Mouse (Mus musculus): Measurements from ENCODE around the gene Polr2a. TPM values are rescaled to one million over a fixed set of nuclear protein-coding genes. Genes with fewer than 3 reads are reported as not detected.

Gene Polr2a
- polyA plus RNA-seq, 1 experiment from 2014 or later = 65.0 TPM

GRCm38 (mm10) chr11:69689891-69690290, 68.5 kb downstream of the Polr2a start:
- Histone ChIP-seq H3K4me2 (ENCODE audit: low read depth) (no peak overlapping the region), H3K4me1 (ENCODE audit: control insufficient read depth, insufficient read depth, low read length) (no peaks in the 10 kb centered on the region), H3K4me3 (ENCODE audit: low read depth, low read length) (no peak overlapping the region), H3K9me3 (ENCODE audit: control insufficient read depth, low read length) (no peaks in the 10 kb centered on the region), H3K36me3 (ENCODE audit: control insufficient read depth, insufficient read depth, low read length) (no peaks in the 10 kb centered on the region), H3K27me3 (ENCODE audit: control insufficient read depth, insufficient read depth, low read length) (0 out of 2 replicates have a peak, but pooled peaks cover 1% of the 10 kb centered on the region), H3K9ac (ENCODE audit: low read length) (no peak overlapping the region), H3K27ac (ENCODE audit: low read depth, low read length) (no peak overlapping the region)
- DNase-seq (ENCODE audit: low spot score) (no peak), ATAC-seq (ENCODE audit: insufficient read depth, low FRiP score, low TSS enrichment) (no peak)
- WGBS = 100% methylated on average over 1 of the region's 1 CpGs

GRCm38 (mm10) chr11:69687061-69687460, 71.4 kb downstream of the Polr2a start:
- Histone ChIP-seq H3K27me3 (ENCODE audit: control insufficient read depth, insufficient read depth, low read length) (no peaks in the 10 kb centered on the region), H3K4me3 (ENCODE audit: low read depth, low read length) (no peak overlapping the region), H3K9ac (ENCODE audit: low read length) (no peak overlapping the region), H3K9me3 (ENCODE audit: control insufficient read depth, low read length) (no peaks in the 10 kb centered on the region), H3K27ac (ENCODE audit: low read depth, low read length) (no peak overlapping the region), H3K4me2 (ENCODE audit: low read depth) (no peak overlapping the region), H3K4me1 (ENCODE audit: control insufficient read depth, insufficient read depth, low read length) (0 out of 2 replicates have a peak, but pooled peaks cover 2% of the 10 kb centered on the region), H3K36me3 (ENCODE audit: control insufficient read depth, insufficient read depth, low read length) (no peaks in the 10 kb centered on the region)
- DNase-seq (ENCODE audit: low spot score) (no peak), ATAC-seq (ENCODE audit: insufficient read depth, low FRiP score, low TSS enrichment) (no peak)
- 72% methylated on average over 5 of the region's 5 CpGs for WGBS

DNA sequence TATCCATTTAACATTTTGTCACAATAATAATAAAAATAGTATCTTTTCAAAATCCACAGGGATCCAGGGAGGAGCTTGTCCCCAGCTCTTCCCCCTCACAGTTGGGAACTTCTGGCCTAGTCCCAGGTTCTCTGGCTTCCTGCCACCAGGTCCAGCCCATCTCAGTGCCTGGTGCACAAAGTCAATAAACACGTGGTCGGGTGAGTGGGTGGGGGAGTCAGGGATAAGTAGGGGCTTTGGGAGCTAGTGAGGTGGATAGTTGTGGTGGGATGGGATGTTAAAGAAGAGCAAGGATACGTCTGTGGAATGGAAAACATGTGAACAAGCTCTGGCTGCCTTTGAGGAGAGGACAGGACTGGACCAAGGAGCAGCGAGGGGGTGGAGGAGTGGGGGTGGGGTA, 72.1 kb downstream of the Polr2a start:
- DNase-seq (ENCODE audit: low spot score) (no peak), ATAC-seq (ENCODE audit: insufficient read depth, low FRiP score, low TSS enrichment) (no peak)
- Histone ChIP-seq H3K27me3 (ENCODE audit: control insufficient read depth, insufficient read depth, low read length) (no peaks in the 10 kb centered on the region), H3K4me3 (ENCODE audit: low read depth, low read length) (no peak overlapping the region), H3K4me1 (ENCODE audit: control insufficient read depth, insufficient read depth, low read length) (0 out of 2 replicates have a peak, but pooled peaks cover 2% of the 10 kb centered on the region), H3K36me3 (ENCODE audit: control insufficient read depth, insufficient read depth, low read length) (no peaks in the 10 kb centered on the region), H3K9ac (ENCODE audit: low read length) (no peak overlapping the region), H3K9me3 (ENCODE audit: control insufficient read depth, low read length) (no peaks in the 10 kb centered on the region), H3K27ac (ENCODE audit: low read depth, low read length) (no peak overlapping the region), H3K4me2 (ENCODE audit: low read depth) (no peak overlapping the region)
- WGBS = 23% methylated on average over 4 of the region's 4 CpGs

DNA sequence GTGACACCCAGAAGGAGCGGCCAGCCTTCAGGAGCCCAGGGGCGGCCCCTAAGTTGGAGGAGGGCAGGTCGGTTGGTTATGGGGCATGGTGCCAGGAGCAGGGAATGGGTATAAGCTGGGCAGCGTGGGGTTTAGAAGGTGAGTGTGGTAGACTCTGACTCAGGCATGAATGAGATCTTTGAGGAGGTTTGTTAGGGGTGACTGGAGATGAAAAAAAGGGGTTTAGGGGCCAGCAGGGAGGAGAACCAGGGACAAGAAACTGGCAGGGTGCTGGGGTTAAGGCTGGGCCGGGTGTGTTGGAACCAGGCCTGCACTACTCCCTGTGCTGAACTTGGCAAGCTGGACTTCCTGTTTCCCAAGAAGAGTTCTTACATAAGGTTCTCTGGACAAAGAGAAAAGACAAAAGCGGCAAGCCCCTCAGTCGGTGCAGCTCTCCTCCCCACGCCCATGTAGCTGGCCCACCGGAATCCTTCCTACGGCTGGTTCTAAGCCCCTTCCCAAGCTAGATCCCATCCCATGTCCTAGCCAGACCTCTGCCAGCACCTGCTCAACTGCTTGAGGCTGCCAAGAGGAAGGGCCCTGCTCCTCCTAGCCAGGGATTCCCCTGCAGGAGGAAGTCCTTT, 72.8 kb downstream of the Polr2a start, which contains the start of gene Tnfsf13:
Tnfsf13 (minus strand) TSS at position 259 of the 623 bp plus-strand sequence.
- Histone ChIP-seq H3K27ac (ENCODE audit: low read depth, low read length) (no peak within 1 kb of the TSS), H3K4me1 (ENCODE audit: control insufficient read depth, insufficient read depth, low read length) (peaks cover 7% of the 10 kb centered on the region), H3K36me3 (ENCODE audit: control insufficient read depth, insufficient read depth, low read length) (no peaks in the 10 kb centered on the region), H3K4me2 (ENCODE audit: low read depth) (no peak within 1 kb of the TSS), H3K9me3 (ENCODE audit: control insufficient read depth, low read length) (no peaks in the 10 kb centered on the region), H3K9ac (ENCODE audit: low read length) (no peak within 1 kb of the TSS), H3K27me3 (ENCODE audit: control insufficient read depth, insufficient read depth, low read length) (no peaks in the 10 kb centered on the region), H3K4me3 (ENCODE audit: low read depth, low read length) (no peak within 1 kb of the TSS)
- ATAC-seq (ENCODE audit: insufficient read depth, low FRiP score, low TSS enrichment) (no peak), DNase-seq (ENCODE audit: low spot score) (no peak)
- WGBS = 86% methylated on average over 10 of the region's 10 CpGs

DNA sequence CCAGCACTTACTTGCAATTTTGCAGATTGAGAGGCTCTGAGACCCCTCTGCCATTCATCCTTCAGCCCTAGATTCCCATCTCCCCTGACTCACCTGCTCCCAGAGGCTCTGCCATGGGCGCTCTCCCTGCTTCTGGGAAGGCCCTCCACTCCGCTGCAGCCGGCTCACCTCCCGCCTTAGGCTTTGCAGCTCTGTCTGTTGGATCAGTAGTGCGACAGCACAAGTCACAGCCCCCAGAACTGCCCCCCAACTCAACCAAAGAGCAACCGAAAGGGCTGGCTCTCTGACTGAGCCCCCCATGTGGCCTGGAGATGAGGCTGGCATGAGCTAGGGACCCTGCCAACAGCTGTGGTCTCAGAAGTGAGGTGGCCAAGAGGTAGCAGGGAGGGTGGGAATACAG, 73.5 kb downstream of the Polr2a start:
- no peak overlapping the region for H3K27ac ChIP-seq (ENCODE audit: low read depth, low read length)

GRCm38 (mm10) chr11:69684128-69684745, 74.2 kb downstream of the Polr2a start:
- Histone ChIP-seq H3K4me3 (ENCODE audit: low read depth, low read length) (no peak overlapping the region), H3K36me3 (ENCODE audit: control insufficient read depth, insufficient read depth, low read length) (no peaks in the 10 kb centered on the region), H3K9me3 (ENCODE audit: control insufficient read depth, low read length) (no peaks in the 10 kb centered on the region), H3K9ac (ENCODE audit: low read length) (no peak overlapping the region), H3K4me1 (ENCODE audit: control insufficient read depth, insufficient read depth, low read length) (peaks cover 10% of the 10 kb centered on the region), H3K27ac (ENCODE audit: low read depth, low read length) (no peak overlapping the region), H3K27me3 (ENCODE audit: control insufficient read depth, insufficient read depth, low read length) (no peaks in the 10 kb centered on the region), H3K4me2 (ENCODE audit: low read depth) (no peak overlapping the region)
- WGBS = 83% methylated on average over 12 of the region's 12 CpGs
- no peak for ATAC-seq (ENCODE audit: insufficient read depth, low FRiP score, low TSS enrichment)
- no peak for DNase-seq (ENCODE audit: low spot score)

More for the DNA sequence above, 73.5 kb downstream of the Polr2a start:
- no peak overlapping the region for H3K4me2 ChIP-seq (ENCODE audit: low read depth)
- DNase-seq (ENCODE audit: low spot score) (no peak), ATAC-seq (ENCODE audit: insufficient read depth, low FRiP score, low TSS enrichment) (no peak)
- H3K27me3 ChIP-seq (ENCODE audit: control insufficient read depth, insufficient read depth, low read length) = no peaks in the 10 kb centered on the region
- H3K9me3 ChIP-seq (ENCODE audit: control insufficient read depth, low read length) = no peaks in the 10 kb centered on the region
- no peaks in the 10 kb centered on the region for H3K36me3 ChIP-seq (ENCODE audit: control insufficient read depth, insufficient read depth, low read length)
- no peak overlapping the region for H3K4me3 ChIP-seq (ENCODE audit: low read depth, low read length)
- H3K9ac ChIP-seq (ENCODE audit: low read length) = no peak overlapping the region
- 77% methylated on average over 6 of the region's 6 CpGs for WGBS
- peaks cover 10% of the 10 kb centered on the region for H3K4me1 ChIP-seq (ENCODE audit: control insufficient read depth, insufficient read depth, low read length)

Other genes starting within 250 kb of the Polr2a start
- 0.92 and 1.2 TPM in 2 replicates for gene Dnah2, start 209.5 kb downstream of the Polr2a start, polyA plus RNA-seq (2014; fragmentation: Nextera tagmentation; extraction: Ambion mirVana)
- 9.6 and 9.7 TPM in 2 replicates for gene Efnb3, start 198.4 kb downstream of the Polr2a start, polyA plus RNA-seq (2014; fragmentation: Nextera tagmentation; extraction: Ambion mirVana)
- 34.5 and 34.6 TPM in 2 replicates for gene Wrap53, start 178.4 kb downstream of the Polr2a start, polyA plus RNA-seq (2014; fragmentation: Nextera tagmentation; extraction: Ambion mirVana)
- gene Trp53, start 178.3 kb downstream of the Polr2a start, polyA plus RNA-seq (2014; fragmentation: Nextera tagmentation; extraction: Ambion mirVana) = 169 and 175 TPM in 2 replicates
- 7.2 and 7.7 TPM in 2 replicates for gene Atp1b2, start 152.7 kb downstream of the Polr2a start, polyA plus RNA-seq (2014; fragmentation: Nextera tagmentation; extraction: Ambion mirVana)
- gene Shbg, start 140.7 kb downstream of the Polr2a start, polyA plus RNA-seq (2014; fragmentation: Nextera tagmentation; extraction: Ambion mirVana) = not detected in 2 replicates
- gene Sat2, start 136.6 kb downstream of the Polr2a start, polyA plus RNA-seq (2014; fragmentation: Nextera tagmentation; extraction: Ambion mirVana) = 14.9 and 19.0 TPM in 2 replicates
- gene Fxr2, start 125.6 kb downstream of the Polr2a start, polyA plus RNA-seq (2014; fragmentation: Nextera tagmentation; extraction: Ambion mirVana) = 36.4 and 40.3 TPM in 2 replicates
- gene Sox15, start 103.3 kb downstream of the Polr2a start, polyA plus RNA-seq (2014; fragmentation: Nextera tagmentation; extraction: Ambion mirVana) = not detected in 2 replicates
- gene Mpdu1, start 96.0 kb downstream of the Polr2a start, polyA plus RNA-seq (2014; fragmentation: Nextera tagmentation; extraction: Ambion mirVana) = 26.8 and 30.0 TPM in 2 replicates
- 5.5 and 6.7 TPM in 2 replicates for gene Cd68, start 92.5 kb downstream of the Polr2a start, polyA plus RNA-seq (2014; fragmentation: Nextera tagmentation; extraction: Ambion mirVana)
- 781 and 824 TPM in 2 replicates for gene Eif4a1, start 86.2 kb downstream of the Polr2a start, polyA plus RNA-seq (2014; fragmentation: Nextera tagmentation; extraction: Ambion mirVana)
- gene Senp3, start 76.6 kb downstream of the Polr2a start, polyA plus RNA-seq (2014; fragmentation: Nextera tagmentation; extraction: Ambion mirVana) = 88.6 and 93.8 TPM in 2 replicates
- gene Tnfsf13, start 72.9 kb downstream of the Polr2a start, polyA plus RNA-seq (2014; fragmentation: Nextera tagmentation; extraction: Ambion mirVana) = 0.19 TPM in 1 of 2 replicates, not detected in the other
- 1.5 and 1.7 TPM in 2 replicates for gene Tnfsf12, start 62.8 kb downstream of the Polr2a start, polyA plus RNA-seq (2014; fragmentation: Nextera tagmentation; extraction: Ambion mirVana)
- gene Tnfsfm13, start 62.5 kb downstream of the Polr2a start, polyA plus RNA-seq (2014; fragmentation: Nextera tagmentation; extraction: Ambion mirVana) = 1.4 and 1.5 TPM in 2 replicates
- gene Slc35g3, start 3.3 kb upstream of the Polr2a start, polyA plus RNA-seq (2014; fragmentation: Nextera tagmentation; extraction: Ambion mirVana) = not detected in 2 replicates
- gene Zbtb4, start 7.3 kb upstream of the Polr2a start, polyA plus RNA-seq (2014; fragmentation: Nextera tagmentation; extraction: Ambion mirVana) = 0.99 and 1.3 TPM in 2 replicates
- gene Chrnb1, start 37.3 kb upstream of the Polr2a start, polyA plus RNA-seq (2014; fragmentation: Nextera tagmentation; extraction: Ambion mirVana) = 4.2 and 6.2 TPM in 2 replicates
- gene Fgf11, start 43.2 kb upstream of the Polr2a start, polyA plus RNA-seq (2014; fragmentation: Nextera tagmentation; extraction: Ambion mirVana) = 2.0 and 3.0 TPM in 2 replicates
- gene Tmem102, start 47.0 kb upstream of the Polr2a start, polyA plus RNA-seq (2014; fragmentation: Nextera tagmentation; extraction: Ambion mirVana) = 0.69 and 0.88 TPM in 2 replicates
- not detected in 2 replicates for gene Gm39566, start 56.7 kb upstream of the Polr2a start, polyA plus RNA-seq (2014; fragmentation: Nextera tagmentation; extraction: Ambion mirVana)
- not detected in 2 replicates for gene Spem2, start 59.8 kb upstream of the Polr2a start, polyA plus RNA-seq (2014; fragmentation: Nextera tagmentation; extraction: Ambion mirVana)
- 0.23 TPM in 1 of 2 replicates, not detected in the other for gene Spem1, start 63.5 kb upstream of the Polr2a start, polyA plus RNA-seq (2014; fragmentation: Nextera tagmentation; extraction: Ambion mirVana)
- gene Nlgn2, start 79.1 kb upstream of the Polr2a start, polyA plus RNA-seq (2014; fragmentation: Nextera tagmentation; extraction: Ambion mirVana) = 10.9 and 11.4 TPM in 2 replicates
- 289 and 296 TPM in 2 replicates for gene Tmem256, start 79.9 kb upstream of the Polr2a start, polyA plus RNA-seq (2014; fragmentation: Nextera tagmentation; extraction: Ambion mirVana)
- gene Plscr3, start 87.7 kb upstream of the Polr2a start, polyA plus RNA-seq (2014; fragmentation: Nextera tagmentation; extraction: Ambion mirVana) = 75.4 and 83.7 TPM in 2 replicates
- 0.23 and 0.72 TPM in 2 replicates for gene Tnk1, start 100.1 kb upstream of the Polr2a start, polyA plus RNA-seq (2014; fragmentation: Nextera tagmentation; extraction: Ambion mirVana)
- gene Tmem95, start 119.4 kb upstream of the Polr2a start, polyA plus RNA-seq (2014; fragmentation: Nextera tagmentation; extraction: Ambion mirVana) = not detected in 2 replicates
- gene Kctd11, start 122.8 kb upstream of the Polr2a start, polyA plus RNA-seq (2014; fragmentation: Nextera tagmentation; extraction: Ambion mirVana) = 3.1 and 3.6 TPM in 2 replicates
- gene Acap1, start 136.9 kb upstream of the Polr2a start, polyA plus RNA-seq (2014; fragmentation: Nextera tagmentation; extraction: Ambion mirVana) = 0.53 and 1.1 TPM in 2 replicates
- 14.4 and 15.1 TPM in 2 replicates for gene 2810408A11Rik, start 142.3 kb upstream of the Polr2a start, polyA plus RNA-seq (2014; fragmentation: Nextera tagmentation; extraction: Ambion mirVana)
- gene Neurl4, start 142.4 kb upstream of the Polr2a start, polyA plus RNA-seq (2014; fragmentation: Nextera tagmentation; extraction: Ambion mirVana) = 14.2 and 18.0 TPM in 2 replicates
- gene Gps2, start 155.3 kb upstream of the Polr2a start, polyA plus RNA-seq (2014; fragmentation: Nextera tagmentation; extraction: Ambion mirVana) = 84.0 and 93.7 TPM in 2 replicates
- gene Eif5a, start 163.3 kb upstream of the Polr2a start, polyA plus RNA-seq (2014; fragmentation: Nextera tagmentation; extraction: Ambion mirVana) = 1,905 and 1,926 TPM in 2 replicates
- gene Ybx2, start 177.2 kb upstream of the Polr2a start, polyA plus RNA-seq (2014; fragmentation: Nextera tagmentation; extraction: Ambion mirVana) = 3.4 and 4.2 TPM in 2 replicates
- gene Slc2a4, start 189.6 kb upstream of the Polr2a start, polyA plus RNA-seq (2014; fragmentation: Nextera tagmentation; extraction: Ambion mirVana) = 11.4 and 11.8 TPM in 2 replicates
- 5.3 and 5.9 TPM in 2 replicates for gene Cldn7, start 206.1 kb upstream of the Polr2a start, polyA plus RNA-seq (2014; fragmentation: Nextera tagmentation; extraction: Ambion mirVana)
- 21.5 and 23.3 TPM in 2 replicates for gene Ctdnep1, start 222.5 kb upstream of the Polr2a start, polyA plus RNA-seq (2014; fragmentation: Nextera tagmentation; extraction: Ambion mirVana)
- 149 and 168 TPM in 2 replicates for gene Elp5, start 223.9 kb upstream of the Polr2a start, polyA plus RNA-seq (2014; fragmentation: Nextera tagmentation; extraction: Ambion mirVana)
- 530 and 552 TPM in 2 replicates for gene Gabarap, start 232.5 kb upstream of the Polr2a start, polyA plus RNA-seq (2014; fragmentation: Nextera tagmentation; extraction: Ambion mirVana)
- 54.4 and 57.6 TPM in 2 replicates for gene Phf23, start 237.1 kb upstream of the Polr2a start, polyA plus RNA-seq (2014; fragmentation: Nextera tagmentation; extraction: Ambion mirVana)
- gene Dvl2, start 242.0 kb upstream of the Polr2a start, polyA plus RNA-seq (2014; fragmentation: Nextera tagmentation; extraction: Ambion mirVana) = 35.8 and 39.0 TPM in 2 replicates

Data from neural tube, embryonic 11.5 days (tissue).